Mouse (Mus musculus): ENCODE measurements around the gene Clec9a. TPM values are rescaled to one million over a fixed set of nuclear protein-coding genes. Genes with fewer than 3 reads are reported as not detected.

Clec9a gene
- polyA plus RNA-seq, 1 experiment: not detected

GRCm38 (mm10) chr6:129380454-129380853, 28.2 kb upstream of the Clec9a start:
- no peak overlapping the region for H3K4me3 ChIP-seq (ENCODE audit: insufficient read depth, poor library complexity, severe bottlenecking)
- H3ac ChIP-seq (ENCODE audit: control insufficient read depth, insufficient read length, low read depth): no peak overlapping the region
- TF ChIP-seq MYOD1 (IDR thresholded peaks at IDR 0.05; ENCODE audit: control insufficient read depth, insufficient read length, low read depth): no peak
- TF ChIP-seq CEBPB (IDR thresholded peaks at IDR 0.05; ENCODE audit: low read depth): no peak
- TF ChIP-seq MAX (IDR thresholded peaks at IDR 0.05): no peak
- no peak for TF ChIP-seq MYOG (IDR thresholded peaks at IDR 0.05; ENCODE audit: control insufficient read depth, extremely low read depth, insufficient read length)
- TF ChIP-seq USF1 (IDR thresholded peaks at IDR 0.05; ENCODE audit: low read depth): no peak
- no peaks in the 10 kb centered on the region for H3K79me3 ChIP-seq (ENCODE audit: low read depth)
- no peaks in the 10 kb centered on the region for H3K27me3 ChIP-seq (ENCODE audit: control insufficient read depth, insufficient read depth, insufficient read length)
- no peaks in the 10 kb centered on the region for H3K79me2 ChIP-seq (ENCODE audit: control insufficient read depth, insufficient read depth)
- H3K36me3 ChIP-seq (ENCODE audit: control insufficient read depth, insufficient read depth): no peaks in the 10 kb centered on the region

- no peaks in the 10 kb centered on the region for H3K79me2 ChIP-seq (ENCODE audit: control insufficient read depth, insufficient read depth)
- TF ChIP-seq CEBPB (IDR thresholded peaks at IDR 0.05; ENCODE audit: low read depth) (no peak), FOSL1 (IDR thresholded peaks at IDR 0.05; ENCODE audit: insufficient read depth, low read length, poor library complexity, severe bottlenecking) (no peak), MYOG (IDR thresholded peaks at IDR 0.05; ENCODE audit: control insufficient read depth, extremely low read depth, insufficient read length) (no peak), CTCF (IDR thresholded peaks at IDR 0.05; ENCODE audit: control insufficient read depth, insufficient read depth, insufficient read length) (no peak), MYOD1 (IDR thresholded peaks at IDR 0.05; ENCODE audit: control insufficient read depth, insufficient read length, low read depth) (no peak), MAX (IDR thresholded peaks at IDR 0.05) (no peak), USF1 (IDR thresholded peaks at IDR 0.05; ENCODE audit: low read depth) (no peak)
- H3K36me3 ChIP-seq (ENCODE audit: control insufficient read depth, insufficient read depth): no peaks in the 10 kb centered on the region
- H3ac ChIP-seq (ENCODE audit: control insufficient read depth, insufficient read length, low read depth): no peak overlapping the region
- no peaks in the 10 kb centered on the region for H3K79me3 ChIP-seq (ENCODE audit: low read depth)
- no peaks in the 10 kb centered on the region for H3K27me3 ChIP-seq (ENCODE audit: control insufficient read depth, insufficient read depth, insufficient read length)
- no peak overlapping the region for H3K4me3 ChIP-seq (ENCODE audit: insufficient read depth, poor library complexity, severe bottlenecking)
Observed at GRCm38 (mm10) chr6:129381736-129382135, 26.9 kb upstream of the Clec9a start.

- no peaks in the 10 kb centered on the region for H3K27me3 ChIP-seq (ENCODE audit: control insufficient read depth, insufficient read depth, insufficient read length)
- TF ChIP-seq CEBPB (IDR thresholded peaks at IDR 0.05; ENCODE audit: low read depth): no peak
- TF ChIP-seq CTCF (IDR thresholded peaks at IDR 0.05; ENCODE audit: control insufficient read depth, insufficient read depth, insufficient read length): no peak
- TF ChIP-seq MYOD1 (IDR thresholded peaks at IDR 0.05; ENCODE audit: control insufficient read depth, insufficient read length, low read depth): no peak
- no peak for TF ChIP-seq MYOG (IDR thresholded peaks at IDR 0.05; ENCODE audit: control insufficient read depth, extremely low read depth, insufficient read length)
- TF ChIP-seq MAX (IDR thresholded peaks at IDR 0.05): no peak
- TF ChIP-seq USF1 (IDR thresholded peaks at IDR 0.05; ENCODE audit: low read depth): peak; percentile 50
- no peak for TF ChIP-seq FOSL1 (IDR thresholded peaks at IDR 0.05; ENCODE audit: insufficient read depth, low read length, poor library complexity, severe bottlenecking)
- no peak overlapping the region for H3K4me3 ChIP-seq (ENCODE audit: insufficient read depth, poor library complexity, severe bottlenecking)
- no peak overlapping the region for H3ac ChIP-seq (ENCODE audit: control insufficient read depth, insufficient read length, low read depth)
- no peaks in the 10 kb centered on the region for H3K36me3 ChIP-seq (ENCODE audit: control insufficient read depth, insufficient read depth)
- H3K79me2 ChIP-seq (ENCODE audit: control insufficient read depth, insufficient read depth): no peaks in the 10 kb centered on the region
- no peaks in the 10 kb centered on the region for H3K79me3 ChIP-seq (ENCODE audit: low read depth)
Observed at GRCm38 (mm10) chr6:129383466-129383865, 25.2 kb upstream of the Clec9a start.

- TF ChIP-seq MYOD1 (IDR thresholded peaks at IDR 0.05; ENCODE audit: control insufficient read depth, insufficient read length, low read depth): no peak
- TF ChIP-seq CTCF (IDR thresholded peaks at IDR 0.05; ENCODE audit: control insufficient read depth, insufficient read depth, insufficient read length): no peak
- no peak for TF ChIP-seq MAX (IDR thresholded peaks at IDR 0.05)
- Histone ChIP-seq H3ac (ENCODE audit: control insufficient read depth, insufficient read length, low read depth) (no peak overlapping the region), H3K27me3 (ENCODE audit: control insufficient read depth, insufficient read depth, insufficient read length) (no peaks in the 10 kb centered on the region), H3K79me3 (ENCODE audit: low read depth) (no peaks in the 10 kb centered on the region), H3K4me3 (ENCODE audit: insufficient read depth, poor library complexity, severe bottlenecking) (no peak overlapping the region), H3K36me3 (ENCODE audit: control insufficient read depth, insufficient read depth) (no peaks in the 10 kb centered on the region), H3K79me2 (ENCODE audit: control insufficient read depth, insufficient read depth) (no peaks in the 10 kb centered on the region)
Observed at GRCm38 (mm10) chr6:129385000-129385399, 23.7 kb upstream of the Clec9a start.

GRCm38 (mm10) chr6:129385774-129386173, 22.9 kb upstream of the Clec9a start, which contains the start of gene Clec12b:
Gene Clec12b (minus strand): TSS chr6:129385874.
- TF ChIP-seq CEBPB (IDR thresholded peaks at IDR 0.05; ENCODE audit: low read depth): no peak
- TF ChIP-seq MYOG (IDR thresholded peaks at IDR 0.05; ENCODE audit: control insufficient read depth, extremely low read depth, insufficient read length): no peak
- no peak for TF ChIP-seq FOSL1 (IDR thresholded peaks at IDR 0.05; ENCODE audit: insufficient read depth, low read length, poor library complexity, severe bottlenecking)
- no peak for TF ChIP-seq MAX (IDR thresholded peaks at IDR 0.05)
- no peak for TF ChIP-seq CTCF (IDR thresholded peaks at IDR 0.05; ENCODE audit: control insufficient read depth, insufficient read depth, insufficient read length)
- no peak for TF ChIP-seq USF1 (IDR thresholded peaks at IDR 0.05; ENCODE audit: low read depth)
- TF ChIP-seq MYOD1 (IDR thresholded peaks at IDR 0.05; ENCODE audit: control insufficient read depth, insufficient read length, low read depth): no peak
- H3K79me2 ChIP-seq (ENCODE audit: control insufficient read depth, insufficient read depth): no peaks in the 10 kb centered on the region
- no peak within 1 kb of the TSS for H3ac ChIP-seq (ENCODE audit: control insufficient read depth, insufficient read length, low read depth)
- H3K36me3 ChIP-seq (ENCODE audit: control insufficient read depth, insufficient read depth): no peaks in the 10 kb centered on the region
- no peaks in the 10 kb centered on the region for H3K79me3 ChIP-seq (ENCODE audit: low read depth)
- no peaks in the 10 kb centered on the region for H3K27me3 ChIP-seq (ENCODE audit: control insufficient read depth, insufficient read depth, insufficient read length)
- H3K4me3 ChIP-seq (ENCODE audit: insufficient read depth, poor library complexity, severe bottlenecking): no peak within 1 kb of the TSS

- TF ChIP-seq USF1 (IDR thresholded peaks at IDR 0.05; ENCODE audit: low read depth): no peak
- TF ChIP-seq MAX (IDR thresholded peaks at IDR 0.05): no peak
- TF ChIP-seq MYOG (IDR thresholded peaks at IDR 0.05; ENCODE audit: control insufficient read depth, extremely low read depth, insufficient read length): no peak
- TF ChIP-seq CEBPB (IDR thresholded peaks at IDR 0.05; ENCODE audit: low read depth): no peak
- TF ChIP-seq MYOD1 (IDR thresholded peaks at IDR 0.05; ENCODE audit: control insufficient read depth, insufficient read length, low read depth): no peak
- TF ChIP-seq CTCF (IDR thresholded peaks at IDR 0.05; ENCODE audit: control insufficient read depth, insufficient read depth, insufficient read length): no peak
- no peak for TF ChIP-seq FOSL1 (IDR thresholded peaks at IDR 0.05; ENCODE audit: insufficient read depth, low read length, poor library complexity, severe bottlenecking)
Observed at GRCm38 (mm10) chr6:129393087-129393720, 15.5 kb upstream of the Clec9a start.

More at GRCm38 (mm10) chr6:129393087-129393720, 15.5 kb upstream of the Clec9a start:
- no peak overlapping the region for H3K4me3 ChIP-seq (ENCODE audit: insufficient read depth, poor library complexity, severe bottlenecking)
- H3K79me3 ChIP-seq (ENCODE audit: low read depth): no peaks in the 10 kb centered on the region
- no peaks in the 10 kb centered on the region for H3K36me3 ChIP-seq (ENCODE audit: control insufficient read depth, insufficient read depth)
- no peaks in the 10 kb centered on the region for H3K27me3 ChIP-seq (ENCODE audit: control insufficient read depth, insufficient read depth, insufficient read length)
- no peaks in the 10 kb centered on the region for H3K79me2 ChIP-seq (ENCODE audit: control insufficient read depth, insufficient read depth)
- H3ac ChIP-seq (ENCODE audit: control insufficient read depth, insufficient read length, low read depth): no peak overlapping the region

Data from C2C12 (cell line).